Mouse (Mus musculus): ENCODE data around the gene Soga1. TPM values are rescaled to one million over a fixed set of nuclear protein-coding genes. Genes with fewer than 3 reads are reported as not detected.
A peak's percentile ranks its signal among the peaks of the same experiment; 100 is the strongest.

The Soga1 gene
- polyA plus RNA-seq, 1 experiment from 2014 or later, result 9.8 TPM

DNA sequence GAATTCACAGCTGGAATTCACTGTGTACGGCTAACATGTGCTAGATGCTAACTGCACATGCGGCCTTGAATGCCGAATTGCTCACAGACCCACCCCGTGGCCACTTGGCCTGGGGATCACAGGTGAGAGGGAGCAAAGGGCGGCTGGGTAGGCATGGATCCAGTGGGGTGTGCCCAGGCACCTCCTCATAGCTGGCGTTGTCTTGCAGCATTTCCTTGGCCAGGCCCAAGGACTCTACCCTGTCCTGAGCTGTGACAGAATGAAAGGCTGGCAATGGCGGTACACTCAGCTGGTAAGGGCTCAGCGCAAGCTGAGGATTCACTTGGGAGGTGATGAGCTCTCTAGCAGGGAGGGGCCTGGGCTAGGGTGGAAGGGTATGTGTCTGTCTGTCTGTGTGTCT, 7.7 kb upstream of the Soga1 start, which contains the start of gene Tldc2:
Gene Tldc2 (plus strand): TSS at position 260 of the 400 bp plus-strand sequence.
- Histone ChIP-seq H3K4me1 (replicated peaks; ENCODE audit: control insufficient read depth, insufficient read depth, low read length) (no peaks in the 10 kb centered on the region), H3K4me2 (replicated peaks; ENCODE audit: low read depth, low read length) (no peak within 1 kb of the TSS), H3K36me3 (ENCODE audit: control insufficient read depth, insufficient read depth, low read length) (no peaks in the 10 kb centered on the region), H3K9ac (ENCODE audit: low read depth, low read length) (no peak within 1 kb of the TSS), H3K9me3 (ENCODE audit: control insufficient read depth, low read length) (no peaks in the 10 kb centered on the region), H3K27me3 (ENCODE audit: control insufficient read depth, insufficient read depth, low read length) (no peaks in the 10 kb centered on the region), H3K4me3 (ENCODE audit: low read depth, low read length) (no peak within 1 kb of the TSS), H3K27ac (ENCODE audit: low read depth, low read length) (no peak within 1 kb of the TSS)
- WGBS, result 86% methylated on average over 8 of the region's 8 CpGs
- DNase-seq (ENCODE audit: low spot score) (no peak), ATAC-seq (ENCODE audit: low FRiP score) (no peak)

DNA sequence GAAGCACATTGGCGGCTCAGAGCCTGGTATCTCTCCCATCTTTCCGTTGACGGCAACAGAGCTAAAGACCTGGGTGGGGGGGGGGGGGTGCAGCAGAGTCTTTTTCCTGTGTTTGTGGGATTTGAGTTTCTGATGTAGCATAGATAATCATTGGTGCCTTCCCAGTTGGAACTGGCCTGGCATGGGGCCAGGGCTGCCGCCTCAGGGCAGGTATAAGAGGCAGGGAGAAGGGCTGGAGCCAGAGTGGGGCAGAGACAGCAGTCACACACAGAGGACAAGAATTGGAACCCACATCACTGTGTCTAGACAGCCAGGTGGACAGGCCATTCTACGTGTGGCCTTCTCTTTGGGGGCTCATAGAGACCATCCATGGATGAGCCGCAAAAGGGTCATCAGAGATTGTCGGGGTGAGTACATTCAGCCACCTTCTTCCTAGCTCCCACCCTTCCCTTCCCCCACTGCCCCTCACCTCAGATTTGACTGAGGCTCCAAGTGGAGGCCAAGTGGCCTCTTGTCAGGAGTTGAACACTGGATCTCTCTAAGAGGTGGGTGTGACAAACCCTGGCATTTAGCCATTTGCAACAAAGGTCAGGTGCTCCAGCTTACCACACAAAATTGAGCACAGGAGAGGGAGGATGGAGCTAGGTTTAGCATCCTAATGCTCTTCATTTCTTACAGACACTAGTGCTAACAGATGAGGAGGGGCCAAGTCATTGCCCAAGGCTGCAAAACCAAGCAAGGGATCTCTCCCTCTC, 6.0 kb upstream of the Soga1 start:
- no peaks in the 10 kb centered on the region for H3K27me3 ChIP-seq (ENCODE audit: control insufficient read depth, insufficient read depth, low read length)
- no peaks in the 10 kb centered on the region; the same call in 1 of the 2 replicates for H3K4me1 ChIP-seq (replicated peaks; ENCODE audit: control insufficient read depth, insufficient read depth, low read length)
- no peaks in the 10 kb centered on the region for H3K9me3 ChIP-seq (ENCODE audit: control insufficient read depth, low read length)
- no peak overlapping the region for H3K4me3 ChIP-seq (ENCODE audit: low read depth, low read length)
- ATAC-seq (ENCODE audit: low FRiP score) (no peak), DNase-seq (ENCODE audit: low spot score) (no peak)
- no peaks in the 10 kb centered on the region for H3K36me3 ChIP-seq (ENCODE audit: control insufficient read depth, insufficient read depth, low read length)
- no peak overlapping the region for H3K27ac ChIP-seq (ENCODE audit: low read depth, low read length)
- WGBS, result 91% methylated on average over 7 of the region's 7 CpGs
- no peak overlapping the region for H3K9ac ChIP-seq (ENCODE audit: low read depth, low read length)
- no peak overlapping the region for H3K4me2 ChIP-seq (replicated peaks; ENCODE audit: low read depth, low read length)

DNA sequence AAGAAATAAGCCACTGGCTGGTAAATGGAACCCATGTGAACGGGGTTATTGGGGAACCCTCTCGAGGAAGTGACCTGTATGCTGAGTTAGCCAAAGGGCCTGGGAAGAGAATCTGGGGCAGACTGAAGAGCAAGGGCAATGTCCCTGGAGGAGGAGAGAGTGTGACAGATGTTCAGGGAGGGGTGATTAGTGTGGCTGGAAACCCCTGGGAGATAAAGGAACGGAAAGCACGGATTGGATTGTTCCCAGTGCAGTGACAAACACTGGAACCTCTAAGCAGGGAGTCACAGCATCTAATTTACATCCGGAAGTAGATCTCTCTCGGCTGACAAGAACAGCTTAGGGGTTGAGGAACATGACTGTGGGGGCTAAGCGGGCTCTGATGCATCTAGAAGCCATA, 2.9 kb upstream of the Soga1 start:
- DNase-seq (ENCODE audit: low spot score) (no peak), ATAC-seq (ENCODE audit: low FRiP score) (no peak)
- no peak overlapping the region for H3K9ac ChIP-seq (ENCODE audit: low read depth, low read length)
- no peak overlapping the region for H3K27ac ChIP-seq (ENCODE audit: low read depth, low read length)
- H3K4me2 ChIP-seq (replicated peaks; ENCODE audit: low read depth, low read length), result no peak overlapping the region
- 22% methylated on average over 7 of the region's 7 CpGs for WGBS
- H3K4me3 ChIP-seq (ENCODE audit: low read depth, low read length), result no peak overlapping the region
- H3K27me3 ChIP-seq (ENCODE audit: control insufficient read depth, insufficient read depth, low read length), result no peaks in the 10 kb centered on the region
- no peaks in the 10 kb centered on the region for H3K9me3 ChIP-seq (ENCODE audit: control insufficient read depth, low read length)
- H3K4me1 ChIP-seq (replicated peaks; ENCODE audit: control insufficient read depth, insufficient read depth, low read length), result peaks cover 4% of the 10 kb centered on the region; the same call in 1 of the 2 replicates
- H3K36me3 ChIP-seq (ENCODE audit: control insufficient read depth, insufficient read depth, low read length), result no peaks in the 10 kb centered on the region

DNA sequence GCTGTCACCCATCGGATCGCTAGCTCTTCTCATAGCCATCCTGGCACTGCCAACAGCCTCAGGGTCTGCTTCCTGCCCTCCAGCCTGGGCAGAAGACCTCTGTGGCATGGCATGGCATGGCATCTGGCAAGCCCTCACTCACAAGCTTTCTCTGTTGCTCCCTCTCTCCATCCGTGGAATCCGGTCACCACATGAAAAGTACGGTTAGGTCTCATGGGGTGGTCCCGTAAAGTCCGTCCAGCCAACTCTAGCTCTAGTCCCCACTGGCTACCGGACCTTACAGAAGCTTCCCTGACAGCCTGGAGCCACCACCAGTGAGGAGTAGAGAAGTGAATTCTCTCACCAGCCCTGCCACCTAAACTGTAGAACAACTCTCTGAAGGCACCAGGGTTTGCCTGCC, 2.3 kb upstream of the Soga1 start:
- DNase-seq (ENCODE audit: low spot score) (no peak), ATAC-seq (ENCODE audit: low FRiP score) (no peak)
- H3K4me3 ChIP-seq (ENCODE audit: low read depth, low read length), result no peak overlapping the region
- H3K36me3 ChIP-seq (ENCODE audit: control insufficient read depth, insufficient read depth, low read length), result no peaks in the 10 kb centered on the region
- no peaks in the 10 kb centered on the region for H3K27me3 ChIP-seq (ENCODE audit: control insufficient read depth, insufficient read depth, low read length)
- H3K27ac ChIP-seq (ENCODE audit: low read depth, low read length), result no peak overlapping the region
- H3K9me3 ChIP-seq (ENCODE audit: control insufficient read depth, low read length), result no peaks in the 10 kb centered on the region
- no peak overlapping the region for H3K4me2 ChIP-seq (replicated peaks; ENCODE audit: low read depth, low read length)
- 95% methylated on average over 8 of the region's 8 CpGs for whole genome bisulfite sequencing
- H3K9ac ChIP-seq (ENCODE audit: low read depth, low read length), result no peak overlapping the region
- H3K4me1 ChIP-seq (replicated peaks; ENCODE audit: control insufficient read depth, insufficient read depth, low read length), result peaks cover 8% of the 10 kb centered on the region; the same call in 1 of the 2 replicates

DNA sequence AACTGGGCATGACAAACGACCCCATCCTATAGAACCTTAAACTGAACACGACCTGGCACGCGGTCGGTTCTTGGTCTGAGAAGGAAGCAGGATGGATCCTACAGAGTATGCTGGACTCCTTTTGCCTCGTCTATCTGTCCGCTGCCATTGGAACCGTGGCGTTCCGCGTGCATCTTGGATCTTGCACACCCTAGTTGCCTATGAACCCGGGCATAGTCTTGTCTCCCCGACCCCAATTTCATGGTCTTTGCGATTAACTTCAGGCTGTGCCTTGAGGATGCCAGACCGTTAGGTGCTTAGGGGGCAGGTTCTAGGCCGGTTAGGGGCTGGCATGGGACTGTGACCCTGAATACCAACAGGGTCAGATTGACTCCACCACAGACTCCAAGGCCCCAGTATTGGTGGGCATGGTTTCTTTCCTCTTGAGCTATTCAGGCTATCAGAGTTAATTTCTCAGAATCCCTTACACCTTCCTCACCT, 687 bp upstream of the Soga1 start:
- H3K36me3 ChIP-seq (ENCODE audit: control insufficient read depth, insufficient read depth, low read length), result no peaks in the 10 kb centered on the region
- H3K4me2 ChIP-seq (replicated peaks; ENCODE audit: low read depth, low read length), result peak overlapping the region; percentile 89
- DNase-seq (ENCODE audit: low spot score) (no peak), ATAC-seq (ENCODE audit: low FRiP score) (peak; percentile 4; the same call in 1 of the 2 replicates)
- peak overlapping the region; percentile 98 for H3K27ac ChIP-seq (ENCODE audit: low read depth, low read length)
- H3K9ac ChIP-seq (ENCODE audit: low read depth, low read length), result peak overlapping the region; percentile 99
- no peaks in the 10 kb centered on the region for H3K27me3 ChIP-seq (ENCODE audit: control insufficient read depth, insufficient read depth, low read length)
- peak overlapping the region; percentile 97 for H3K4me3 ChIP-seq (ENCODE audit: low read depth, low read length)
- no peaks in the 10 kb centered on the region for H3K9me3 ChIP-seq (ENCODE audit: control insufficient read depth, low read length)
- H3K4me1 ChIP-seq (replicated peaks; ENCODE audit: control insufficient read depth, insufficient read depth, low read length), result peaks cover 17% of the 10 kb centered on the region
- WGBS, result 9% methylated on average over 16 of the region's 16 CpGs

DNA sequence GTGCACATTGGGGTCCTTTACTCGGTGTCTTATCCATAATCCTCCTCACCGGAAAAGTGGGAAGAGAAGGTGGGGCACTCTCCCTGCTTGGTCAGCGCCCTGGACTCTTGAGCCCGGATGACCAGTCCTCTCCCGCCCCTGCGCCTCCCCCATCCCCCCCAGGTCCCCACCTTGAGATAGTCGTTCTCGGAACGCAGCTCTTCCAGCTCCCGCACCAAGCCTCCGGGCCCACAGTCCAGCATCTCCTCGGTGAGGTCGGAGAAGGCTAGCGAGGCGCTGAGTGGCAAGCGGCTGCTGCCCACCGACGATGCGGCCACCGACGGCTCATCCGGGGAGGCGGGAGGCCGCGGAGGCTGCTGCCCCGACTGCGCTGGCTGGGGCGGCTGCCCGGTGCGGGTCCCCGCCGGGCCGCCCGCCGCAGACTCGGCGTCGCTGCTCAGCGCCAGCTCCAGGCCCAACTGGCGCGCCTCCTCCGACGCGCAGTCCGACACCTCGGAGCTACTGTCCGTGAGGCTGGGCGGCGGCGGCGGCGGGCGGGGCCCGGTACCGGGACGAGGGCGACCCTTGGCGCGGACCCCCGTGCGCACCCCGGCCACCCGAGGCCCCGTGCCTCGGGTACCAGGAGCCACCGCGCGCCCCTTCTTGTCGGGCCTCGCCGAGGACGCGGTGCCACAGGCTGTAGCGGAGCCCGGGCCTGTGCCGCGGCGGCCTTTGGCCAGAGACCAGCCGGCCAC, 828 bp downstream of the Soga1 start:
- no peaks in the 10 kb centered on the region for H3K36me3 ChIP-seq (ENCODE audit: control insufficient read depth, insufficient read depth, low read length)
- peak overlapping the region; percentile 99 for H3K9ac ChIP-seq (ENCODE audit: low read depth, low read length)
- WGBS, result under 1% methylated on average over 55 of the region's 79 CpGs
- H3K27ac ChIP-seq (ENCODE audit: low read depth, low read length), result peak overlapping the region; percentile 98
- DNase-seq (ENCODE audit: low spot score) (peak; percentile 43), ATAC-seq (ENCODE audit: low FRiP score) (peak; percentile 1; the same call in 1 of the 2 replicates)
- H3K4me3 ChIP-seq (ENCODE audit: low read depth, low read length), result peak overlapping the region; percentile 97
- H3K27me3 ChIP-seq (ENCODE audit: control insufficient read depth, insufficient read depth, low read length), result no peaks in the 10 kb centered on the region
- no peaks in the 10 kb centered on the region for H3K9me3 ChIP-seq (ENCODE audit: control insufficient read depth, low read length)
- peak overlapping the region; percentile 89 for H3K4me2 ChIP-seq (replicated peaks; ENCODE audit: low read depth, low read length)
- peaks cover 17% of the 10 kb centered on the region for H3K4me1 ChIP-seq (replicated peaks; ENCODE audit: control insufficient read depth, insufficient read depth, low read length)

DNA sequence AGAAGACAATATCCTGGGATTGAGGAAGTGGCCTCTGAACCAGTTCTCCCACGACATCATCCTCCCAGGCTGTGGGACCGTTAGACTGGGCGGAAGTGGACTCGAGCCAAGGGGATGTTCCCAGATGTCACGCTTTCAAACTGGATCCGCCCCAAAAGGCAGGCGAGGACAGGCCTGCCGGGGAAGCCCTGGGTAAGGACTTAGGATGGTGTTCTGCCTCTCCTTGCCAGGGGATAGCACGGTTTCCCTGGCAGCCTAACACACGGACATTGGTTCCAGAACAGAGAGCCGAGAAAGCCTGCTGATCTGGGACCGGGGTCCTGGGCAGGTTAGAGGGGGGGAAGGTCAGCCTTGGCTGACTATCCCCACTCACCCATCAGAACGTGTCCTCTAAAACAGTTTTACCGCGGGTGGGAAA, 1.4 kb downstream of the Soga1 start:
- under 1% methylated on average over 15 of the region's 15 CpGs for WGBS
- Histone ChIP-seq H3K9me3 (ENCODE audit: control insufficient read depth, low read length) (no peaks in the 10 kb centered on the region), H3K36me3 (ENCODE audit: control insufficient read depth, insufficient read depth, low read length) (no peaks in the 10 kb centered on the region), H3K4me2 (replicated peaks; ENCODE audit: low read depth, low read length) (peak overlapping the region; percentile 89), H3K4me3 (ENCODE audit: low read depth, low read length) (peak overlapping the region; percentile 97), H3K4me1 (replicated peaks; ENCODE audit: control insufficient read depth, insufficient read depth, low read length) (peaks cover 17% of the 10 kb centered on the region), H3K9ac (ENCODE audit: low read depth, low read length) (peak overlapping the region; percentile 99), H3K27ac (ENCODE audit: low read depth, low read length) (0 out of 2 replicates have a peak overlapping the region, but pooled peaks have one; percentile 31), H3K27me3 (ENCODE audit: control insufficient read depth, insufficient read depth, low read length) (no peaks in the 10 kb centered on the region)
- ATAC-seq (ENCODE audit: low FRiP score) (no peak), DNase-seq (ENCODE audit: low spot score) (peak; percentile 70)

DNA sequence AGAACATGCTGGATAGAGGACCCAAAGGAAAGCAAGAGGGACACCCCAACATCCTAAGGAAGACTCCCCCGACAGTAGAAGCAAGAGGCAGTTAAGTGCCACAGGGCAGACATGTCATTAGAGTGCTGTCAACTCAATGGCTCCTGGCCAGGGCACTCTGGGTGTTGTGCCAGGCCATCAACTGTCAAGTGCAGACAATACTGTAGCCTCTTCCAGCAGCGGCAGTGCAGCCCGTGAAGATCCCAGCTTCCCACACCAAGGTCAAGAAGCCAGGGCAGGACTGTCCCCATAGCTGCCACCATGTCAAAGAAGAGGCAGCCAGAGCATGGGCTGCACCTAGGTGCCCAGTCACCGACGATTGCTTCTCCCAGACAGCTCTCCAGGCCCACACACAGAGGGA, 1.9 kb downstream of the Soga1 start:
- ATAC-seq (ENCODE audit: low FRiP score) (no peak), DNase-seq (ENCODE audit: low spot score) (no peak)
- Histone ChIP-seq H3K27ac (ENCODE audit: low read depth, low read length) (no peak overlapping the region), H3K4me2 (replicated peaks; ENCODE audit: low read depth, low read length) (peak overlapping the region; percentile 89), H3K36me3 (ENCODE audit: control insufficient read depth, insufficient read depth, low read length) (no peaks in the 10 kb centered on the region), H3K27me3 (ENCODE audit: control insufficient read depth, insufficient read depth, low read length) (no peaks in the 10 kb centered on the region), H3K9me3 (ENCODE audit: control insufficient read depth, low read length) (no peaks in the 10 kb centered on the region), H3K4me1 (replicated peaks; ENCODE audit: control insufficient read depth, insufficient read depth, low read length) (peaks cover 17% of the 10 kb centered on the region), H3K4me3 (ENCODE audit: low read depth, low read length) (peak overlapping the region; percentile 97), H3K9ac (ENCODE audit: low read depth, low read length) (peak overlapping the region; percentile 99)
- WGBS, result 25% methylated on average over 5 of the region's 5 CpGs
